Mouse (Mus musculus) midbrain, postnatal 0 days (tissue): ENCODE measurements at regions not wholly inside any gene's neighbourhood (a gene's known extent, or its start where the extent isn't known, plus 50 kb on each side); places are given as distances from the start of the nearest gene placed in this dataset.

Source experiments
- ATAC-seq: fragments of 200-750 bp; cut with Nextera tagmentation; 2 replicates; pipeline ENCODE4 v1.8.0; 2017; ENCODE audit warnings: moderate number of reproducible peaks, mild to moderate bottlenecking, moderate TSS enrichment, moderate library complexity; ENCODE audit not compliant: low FRiP score
- DNase-seq: peaks from one replicate; pipeline ENCODE4 v3.0.0-alpha.2; 2015; ENCODE audit warnings: low spot score
- H3K27ac ChIP-seq: fragments of 300-500 bp; sonication (generic); 2 replicates; pipeline ENCODE4 v1.5.1; 2014; ENCODE audit warnings: low read depth, mild to moderate bottlenecking, low read length, mixed read lengths
- H3K27me3 ChIP-seq: fragments of 300-500 bp; sonication (generic); 2 replicates; pipeline ENCODE4 v1.6.1; 2014; ENCODE audit warnings: low read length, control low read depth, mixed read lengths; ENCODE audit not compliant: insufficient read depth
- H3K36me3 ChIP-seq: fragments of 300-500 bp; sonication (generic); 2 replicates; pipeline ENCODE4 v1.6.1; 2014; ENCODE audit warnings: low read length, control low read depth, mixed read lengths; ENCODE audit not compliant: insufficient read depth
- H3K4me1 ChIP-seq: fragments of 300-500 bp; sonication (generic); 2 replicates; pipeline ENCODE4 v1.6.1; 2014; ENCODE audit warnings: mild to moderate bottlenecking, control low read depth, antibody characterized with exemption, low read length, mixed read lengths; ENCODE audit not compliant: insufficient read depth
- H3K4me2 ChIP-seq: fragments of 300-500 bp; sonication (generic); 2 replicates; pipeline ENCODE4 v1.6.1; 2014; ENCODE audit warnings: low read depth, mild to moderate bottlenecking, low read length, mixed read lengths; ENCODE audit not compliant: poor library complexity, severe bottlenecking
- H3K4me3 ChIP-seq: fragments of 300-500 bp; sonication (generic); 2 replicates; pipeline ENCODE4 v1.5.1; 2014; ENCODE audit warnings: low read depth, mild to moderate bottlenecking, low read length, moderate library complexity
- H3K9ac ChIP-seq: fragments of 300-500 bp; sonication (generic); replicated peaks from 2 replicates; pipeline ENCODE4 v1.6.1; 2014; ENCODE audit warnings: mild to moderate bottlenecking, low read length, moderate library complexity, mixed read lengths; ENCODE audit not compliant: poor library complexity, severe bottlenecking
- H3K9me3 ChIP-seq: fragments of 300-500 bp; sonication (generic); 2 replicates; pipeline ENCODE4 v1.6.1; 2016; ENCODE audit warnings: low read length, control low read depth
- CTCF ChIP-seq: IDR thresholded peaks from 2 replicates; pipeline ENCODE4 v1.5.1; 2016; ENCODE audit warnings: antibody characterized with exemption, mild to moderate bottlenecking
- WGBS: fragments of 180-500 bp; shearing (Covaris S2); extraction: QIAGEN DNeasy Blood & Tissue Kit; methylation state at CpG from one replicate; pipeline ENCODE4 v1.1.7; 2014; 5-methylcytosine and 5-hydroxymethylcytosine counted together

- Histone ChIP-seq H3K27ac (no peak overlapping the region), H3K4me2 (no peak overlapping the region), H3K36me3 (no peaks in the 10 kb centered on the region), H3K9me3 (no peaks in the 10 kb centered on the region), H3K27me3 (no peaks in the 10 kb centered on the region), H3K4me3 (no peak overlapping the region), H3K9ac (no peak overlapping the region), H3K4me1 (no peaks in the 10 kb centered on the region)
- ATAC-seq (no peak), DNase-seq (no peak)
- 68% methylated on average over 2 of the region's 2 CpGs for WGBS
- no peak for TF ChIP-seq CTCF
These were observed 167.4 kb downstream of the Pax1 start for GRCm38 (mm10) chr2:147529161-147529560.

GRCm38 (mm10) chr2:147515436-147515835 lies 153.7 kb downstream of the Pax1 start:
- no peak overlapping the region for H3K4me3 ChIP-seq
- TF ChIP-seq CTCF, result no peak
- H3K27me3 ChIP-seq, result no peaks in the 10 kb centered on the region
- no peak overlapping the region for H3K9ac ChIP-seq
- H3K36me3 ChIP-seq, result no peaks in the 10 kb centered on the region
- H3K9me3 ChIP-seq, result no peaks in the 10 kb centered on the region
- no peaks in the 10 kb centered on the region for H3K4me1 ChIP-seq
- no peak overlapping the region for H3K27ac ChIP-seq
- 78% methylated on average over 3 of the region's 3 CpGs for WGBS
- ATAC-seq (no peak), DNase-seq (no peak)
- H3K4me2 ChIP-seq, result no peak overlapping the region

GRCm38 (mm10) chr2:147514748-147515147 lies 153.0 kb downstream of the Pax1 start:
- Histone ChIP-seq H3K4me3 (no peak overlapping the region), H3K9ac (no peak overlapping the region)
- no peak for TF ChIP-seq CTCF

GRCm38 (mm10) chr2:147503962-147504361 lies 142.2 kb downstream of the Pax1 start:
- no peak for TF ChIP-seq CTCF

More at GRCm38 (mm10) chr2:147514748-147515147, 153.0 kb downstream of the Pax1 start:
- WGBS, result 90% methylated on average over 3 of the region's 3 CpGs
- no peak for DNase-seq
- no peaks in the 10 kb centered on the region for H3K36me3 ChIP-seq
- ATAC-seq, result no peak
- no peaks in the 10 kb centered on the region for H3K27me3 ChIP-seq
- H3K9me3 ChIP-seq, result no peaks in the 10 kb centered on the region
- no peak overlapping the region for H3K4me2 ChIP-seq
- H3K4me1 ChIP-seq, result no peaks in the 10 kb centered on the region
- H3K27ac ChIP-seq, result no peak overlapping the region

GRCm38 (mm10) chr2:147498731-147499130 lies 137.0 kb downstream of the Pax1 start:
- no peak for ATAC-seq
- Histone ChIP-seq H3K9ac (no peak overlapping the region), H3K9me3 (no peaks in the 10 kb centered on the region), H3K27ac (no peak overlapping the region), H3K4me1 (no peaks in the 10 kb centered on the region), H3K4me2 (no peak overlapping the region), H3K27me3 (no peaks in the 10 kb centered on the region), H3K36me3 (no peaks in the 10 kb centered on the region), H3K4me3 (no peak overlapping the region)
- TF ChIP-seq CTCF, result no peak
- DNase-seq, result no peak
- WGBS, result 87% methylated on average over 1 of the region's 1 CpGs

More at GRCm38 (mm10) chr2:147503962-147504361, 142.2 kb downstream of the Pax1 start:
- WGBS, result 87% methylated on average over 4 of the region's 4 CpGs
- no peaks in the 10 kb centered on the region for H3K36me3 ChIP-seq
- H3K27ac ChIP-seq, result no peak overlapping the region
- ATAC-seq (no peak), DNase-seq (no peak)
- no peak overlapping the region for H3K9ac ChIP-seq
- H3K9me3 ChIP-seq, result no peaks in the 10 kb centered on the region
- H3K4me1 ChIP-seq, result no peaks in the 10 kb centered on the region
- H3K4me3 ChIP-seq, result no peak overlapping the region
- H3K4me2 ChIP-seq, result no peak overlapping the region
- no peaks in the 10 kb centered on the region for H3K27me3 ChIP-seq

- ATAC-seq, result no peak
- Histone ChIP-seq H3K27me3 (no peaks in the 10 kb centered on the region), H3K4me2 (no peak overlapping the region), H3K36me3 (no peaks in the 10 kb centered on the region), H3K27ac (no peak overlapping the region), H3K9ac (no peak overlapping the region), H3K4me1 (no peaks in the 10 kb centered on the region), H3K9me3 (no peaks in the 10 kb centered on the region), H3K4me3 (no peak overlapping the region)
- 68% methylated on average over 5 of the region's 5 CpGs for WGBS
- no peak for TF ChIP-seq CTCF
- no peak for DNase-seq
These were observed 94.2 kb downstream of the Pax1 start for GRCm38 (mm10) chr2:147455932-147456331.
